Mouse (Mus musculus) heart, adult 2 months (tissue): ENCODE results near the gene Ccm2.

Experiments used
- CTCF ChIP-seq: fragments of 200-600 bp; IDR thresholded peaks from 2 replicates; pipeline ENCODE4 v1.8.1; 2022; ENCODE audit warnings: antibody characterized with exemption, mild to moderate bottlenecking, moderate library complexity
- POLR2A ChIP-seq: fragments of 200-500 bp; IDR thresholded peaks from 2 replicates; pipeline ENCODE4 v1.6.1; 2011; ENCODE audit warnings: mild to moderate bottlenecking, low read depth, low read length, control low read depth; ENCODE audit not compliant: insufficient read depth

DNA sequence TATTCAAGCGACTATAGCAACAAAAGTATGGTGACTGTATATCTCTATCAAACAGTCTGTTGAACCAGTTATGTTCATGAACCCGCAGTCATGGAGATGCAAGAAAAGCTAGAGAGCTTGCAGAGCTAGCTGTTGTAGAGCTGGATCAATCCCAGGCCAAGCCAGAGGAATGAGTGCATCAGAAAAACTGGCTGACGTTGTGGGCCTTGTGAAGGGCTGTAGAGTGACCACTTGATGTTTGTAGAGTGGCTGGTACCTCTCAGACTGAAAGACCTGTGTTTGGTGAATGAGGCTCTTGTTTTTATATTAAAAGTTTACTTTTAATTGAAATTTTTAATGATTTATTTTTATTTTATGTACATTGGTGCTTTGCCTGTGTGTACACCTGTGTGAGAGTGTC, 3.5 kb downstream of the Ccm2 start:
- no peak for TF ChIP-seq POLR2A
- TF ChIP-seq CTCF: no peak
